Mouse (Mus musculus) MEL (cell line): ENCODE measurements at regions not wholly inside any gene's neighbourhood (a gene's known extent, or its start where the extent isn't known, plus 50 kb on each side); places are given as distances from the start of the nearest gene placed in this dataset.

Experiments used
- DNase-seq: peaks from one replicate; pipeline ENCODE4 v3.0.0; 2011; ENCODE audit warnings: low read depth, low spot score
- H3K27ac ChIP-seq: 2 replicates; pipeline ENCODE4 v1.5.1; 2012; ENCODE audit warnings: low read depth, mild to moderate bottlenecking, control low read depth, low read length, moderate library complexity; ENCODE audit not compliant: control insufficient read depth
- H3K27me3 ChIP-seq, 2 experiments: fragments of 150-350 bp in 1 of 2; sonication (generic) in 1 of 2; 2 replicates each; pipeline ENCODE4 v1.6.1; 2012; ENCODE audit warnings: low read length in 2 of 2, mild to moderate bottlenecking in 2 of 2, improper control_type of control experiment in 1 of 2, moderate library complexity in 1 of 2; ENCODE audit not compliant: insufficient read depth in 2 of 2, control insufficient read depth in 1 of 2
- H3K36me3 ChIP-seq, 2 experiments: 2 replicates each; pipeline ENCODE4 v1.6.1; 2012 to 2014; ENCODE audit warnings: low read length in 2 of 2, improper control_type of control experiment in 1 of 2, inconsistent platforms in 1 of 2, mild to moderate bottlenecking in 1 of 2; ENCODE audit not compliant: insufficient read depth in 2 of 2, control insufficient read depth in 1 of 2
- H3K4me1 ChIP-seq, 2 experiments: fragments of 150-350 bp in 1 of 2; sonication (generic) in 1 of 2; 2 replicates each; pipeline ENCODE4 v1.6.1; 2012; ENCODE audit warnings: low read length in 2 of 2, improper control_type of control experiment in 1 of 2, mild to moderate bottlenecking in 1 of 2; ENCODE audit not compliant: insufficient read depth in 2 of 2, control insufficient read depth in 1 of 2
- H3K4me3 ChIP-seq, 2 experiments: fragments of 150-350 bp in 1 of 2; sonication (generic) in 1 of 2; 2 replicates each; pipeline ENCODE4 v1.5.1; 2012; ENCODE audit warnings: low read depth in 2 of 2, low read length in 2 of 2, mild to moderate bottlenecking in 2 of 2, moderate library complexity in 2 of 2, control low read depth in 1 of 2, improper control_type of control experiment in 1 of 2; ENCODE audit not compliant: control insufficient read depth in 1 of 2, insufficient read depth in 1 of 2
- H3K79me2 ChIP-seq: 2 replicates; pipeline ENCODE4 v1.6.1; 2012; ENCODE audit warnings: mild to moderate bottlenecking, low read length, moderate library complexity; ENCODE audit not compliant: control insufficient read depth, poor library complexity, insufficient read depth
- H3K9ac ChIP-seq: 2 replicates; pipeline ENCODE4 v1.6.1; 2012; ENCODE audit warnings: low read depth, mild to moderate bottlenecking, control low read depth, low read length, moderate library complexity; ENCODE audit not compliant: control insufficient read depth, poor library complexity, severe bottlenecking
- H3K9me3 ChIP-seq: fragments of 150-350 bp; sonication (generic); replicated peaks from 2 replicates; pipeline ENCODE4 v1.6.1; 2012; ENCODE audit warnings: mild to moderate bottlenecking, low read length, improper control_type of control experiment, moderate library complexity; ENCODE audit not compliant: insufficient read depth
- BHLHE40 ChIP-seq: IDR thresholded peaks from 2 replicates; pipeline ENCODE4 v1.6.1; 2012; ENCODE audit warnings: low read depth, mild to moderate bottlenecking, inconsistent platforms, low read length, improper control_type of control experiment, borderline replicate concordance
- CHD1 ChIP-seq: IDR thresholded peaks from 2 replicates; pipeline ENCODE4 v1.6.1; 2012; ENCODE audit warnings: low read depth, mild to moderate bottlenecking, inconsistent platforms, low read length, improper control_type of control experiment
- CHD2 ChIP-seq: IDR thresholded peaks from 2 replicates; pipeline ENCODE4 v1.6.1; 2011; ENCODE audit warnings: low read length, improper control_type of control experiment
- CTCF ChIP-seq, 3 experiments: IDR thresholded peaks in 2 of 3; conservative IDR thresholded peaks in 1 of 3; 2 replicates each; pipeline ENCODE4 v1.5.1; 2011 to 2012; ENCODE audit warnings: low read length in 3 of 3, low read depth in 2 of 3, mild to moderate bottlenecking in 2 of 3, improper control_type of control experiment in 1 of 3, inconsistent platforms in 1 of 3, mixed read lengths in 1 of 3, moderate library complexity in 1 of 3; ENCODE audit not compliant: control insufficient read depth in 1 of 3, insufficient read depth in 1 of 3, poor library complexity in 1 of 3, severe bottlenecking in 1 of 3
- E2F4 ChIP-seq: IDR thresholded peaks from 2 replicates; pipeline ENCODE4 v1.6.1; 2011; ENCODE audit warnings: low read depth, low read length, improper control_type of control experiment, borderline replicate concordance
- ETS1 ChIP-seq: IDR thresholded peaks from 2 replicates; pipeline ENCODE4 v1.6.1; 2012; ENCODE audit warnings: low read depth, mild to moderate bottlenecking, inconsistent platforms, low read length, improper control_type of control experiment, moderate library complexity
- GABPA ChIP-seq: IDR thresholded peaks from 2 replicates; pipeline ENCODE4 v1.6.1; 2012; ENCODE audit warnings: low read depth, mild to moderate bottlenecking, inconsistent platforms, low read length, improper control_type of control experiment, moderate library complexity
- HCFC1 ChIP-seq: IDR thresholded peaks from 2 replicates; pipeline ENCODE4 v1.6.1; 2012; ENCODE audit warnings: low read depth, mild to moderate bottlenecking, inconsistent platforms, low read length, improper control_type of control experiment, moderate library complexity
- JUND ChIP-seq: IDR thresholded peaks from 2 replicates; pipeline ENCODE4 v1.6.1; 2011; ENCODE audit warnings: low read depth, mild to moderate bottlenecking, improper control_type of control experiment, low read length
- KAT2A ChIP-seq: conservative IDR thresholded peaks from 2 replicates; pipeline ENCODE4 v1.6.1; 2012; ENCODE audit warnings: low read depth, low read length, improper control_type of control experiment, inconsistent platforms
- MEF2A ChIP-seq: IDR thresholded peaks from 2 replicates; pipeline ENCODE4 v1.6.1; 2014; ENCODE audit warnings: low read depth, mild to moderate bottlenecking, inconsistent platforms, low read length, improper control_type of control experiment; ENCODE audit not compliant: poor library complexity, insufficient replicate concordance, severe bottlenecking; ENCODE audit errors: extremely low read depth
- MYB ChIP-seq: IDR thresholded peaks from 2 replicates; pipeline ENCODE4 v1.6.1; 2011; ENCODE audit warnings: mild to moderate bottlenecking, low read depth, low read length, improper control_type of control experiment
- MYC ChIP-seq: IDR thresholded peaks from 2 replicates; pipeline ENCODE4 v1.6.1; 2011; ENCODE audit warnings: low read depth, mild to moderate bottlenecking, low read length, improper control_type of control experiment, moderate library complexity
- NELFE ChIP-seq: IDR thresholded peaks from 2 replicates; pipeline ENCODE4 v1.6.1; 2011; ENCODE audit warnings: low read depth, low read length, improper control_type of control experiment
- NRF1 ChIP-seq: IDR thresholded peaks from 2 replicates; pipeline ENCODE4 v1.6.1; 2014; ENCODE audit warnings: low read depth, mild to moderate bottlenecking, inconsistent platforms, low read length, improper control_type of control experiment, moderate library complexity; ENCODE audit not compliant: poor library complexity, insufficient read depth, severe bottlenecking
- POLR2AphosphoS5 ChIP-seq: IDR thresholded peaks from 2 replicates; pipeline ENCODE4 v1.6.1; 2012; ENCODE audit warnings: low read depth, borderline replicate concordance, mild to moderate bottlenecking, inconsistent platforms, low read length, moderate library complexity, mixed read lengths
- RAD21 ChIP-seq: IDR thresholded peaks from 2 replicates; pipeline ENCODE4 v1.6.1; 2011; ENCODE audit warnings: mild to moderate bottlenecking, low read depth, low read length, improper control_type of control experiment
- SIN3A ChIP-seq: IDR thresholded peaks from 2 replicates; pipeline ENCODE4 v1.6.1; 2012; ENCODE audit warnings: low read length, improper control_type of control experiment, inconsistent platforms
- TAL1 ChIP-seq: IDR thresholded peaks from 2 replicates; pipeline ENCODE4 v1.6.1; 2012; ENCODE audit warnings: mild to moderate bottlenecking, inconsistent platforms, low read length, moderate library complexity, mixed read lengths
- USF1 ChIP-seq: IDR thresholded peaks from 2 replicates; pipeline ENCODE4 v1.6.1; 2014; ENCODE audit warnings: low read depth, mild to moderate bottlenecking, inconsistent platforms, low read length, improper control_type of control experiment, moderate library complexity
- USF2 ChIP-seq, 2 experiments: IDR thresholded peaks; 2 replicates each; pipeline ENCODE4 v1.6.1; 2011 to 2012; ENCODE audit warnings: improper control_type of control experiment in 2 of 2, low read length in 2 of 2, borderline replicate concordance in 1 of 2, inconsistent platforms in 1 of 2, low read depth in 1 of 2, mild to moderate bottlenecking in 1 of 2; ENCODE audit not compliant: insufficient read depth in 1 of 2
- ZC3H11A ChIP-seq: IDR thresholded peaks from 2 replicates; pipeline ENCODE4 v1.6.1; 2012; ENCODE audit warnings: low read depth, mild to moderate bottlenecking, inconsistent platforms, low read length, improper control_type of control experiment
- ZKSCAN1 ChIP-seq: IDR thresholded peaks from 2 replicates; pipeline ENCODE4 v1.6.1; 2012; ENCODE audit warnings: low read depth, mild to moderate bottlenecking, inconsistent platforms, low read length, improper control_type of control experiment, moderate library complexity
- ZMIZ1 ChIP-seq: IDR thresholded peaks from 2 replicates; pipeline ENCODE4 v1.6.1; 2012; ENCODE audit warnings: low read depth, mild to moderate bottlenecking, inconsistent platforms, low read length, improper control_type of control experiment, moderate library complexity
- ZNF384 ChIP-seq: IDR thresholded peaks from 2 replicates; pipeline ENCODE4 v1.6.1; 2012; ENCODE audit warnings: low read depth, mild to moderate bottlenecking, inconsistent platforms, low read length, improper control_type of control experiment

DNA sequence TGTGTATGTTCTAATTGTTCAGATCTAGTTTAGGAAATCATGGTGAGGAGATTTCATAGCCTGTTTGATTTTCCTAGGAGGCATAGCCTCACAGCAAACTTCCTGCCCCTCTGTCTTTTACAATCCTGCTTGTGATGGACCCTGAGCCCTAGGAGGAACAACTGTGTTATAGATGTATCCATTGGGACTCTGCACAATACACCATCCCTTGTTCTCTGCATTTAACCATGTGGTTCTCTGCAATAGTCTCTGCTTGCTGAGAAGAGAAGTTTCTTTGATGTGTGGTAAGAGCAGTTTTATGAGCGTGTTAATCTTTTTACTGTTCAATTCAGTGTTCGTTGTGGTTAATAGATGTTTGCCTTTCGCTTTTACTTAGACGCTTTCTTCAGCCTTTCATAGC lies 95.9 kb upstream of the Slc13a1 start:
- Histone ChIP-seq H3K27me3 (no peaks in the 10 kb centered on the region), H3K9me3 (no peaks in the 10 kb centered on the region), H3K79me2 (no peaks in the 10 kb centered on the region), H3K4me3 (no peak overlapping the region), H3K4me1 (no peaks in the 10 kb centered on the region), H3K27ac (no peak overlapping the region), H3K36me3 (no peaks in the 10 kb centered on the region), H3K9ac (no peak overlapping the region)
- no peak for TF ChIP-seq CHD2
- TF ChIP-seq CTCF (IDR thresholded peaks at IDR 0.05 in 2 of 3, conservative IDR thresholded peaks at IDR 0.05 in 1 of 3; ENCODE audit: control insufficient read depth in 1 of 3, insufficient read depth in 1 of 3, low read depth in 2 of 3, low read length in 3 of 3, poor library complexity in 1 of 3, severe bottlenecking in 1 of 3) = no peak
- TF ChIP-seq HCFC1 = no peak
- no peak for TF ChIP-seq CHD1
- no peak for TF ChIP-seq E2F4
- TF ChIP-seq ZNF384 = no peak
- no peak for TF ChIP-seq MEF2A
- no peak for TF ChIP-seq GABPA
- no peak for TF ChIP-seq MYC
- no peak for TF ChIP-seq POLR2AphosphoS5
- TF ChIP-seq BHLHE40 = no peak
- DNase-seq = no peak

- Histone ChIP-seq H3K79me2 (no peaks in the 10 kb centered on the region), H3K4me3 (no peak overlapping the region), H3K27me3 (no peaks in the 10 kb centered on the region), H3K9me3 (no peaks in the 10 kb centered on the region)
- no peak for DNase-seq
- TF ChIP-seq MYB = no peak
- TF ChIP-seq ETS1 = no peak
- TF ChIP-seq SIN3A = no peak
- no peak for TF ChIP-seq GABPA
- no peak for TF ChIP-seq NELFE
- TF ChIP-seq E2F4 = no peak
- TF ChIP-seq ZC3H11A = no peak
- TF ChIP-seq KAT2A = no peak
- no peak for TF ChIP-seq ZKSCAN1
- TF ChIP-seq TAL1 = no peak
- TF ChIP-seq ZMIZ1 = no peak
- TF ChIP-seq RAD21 = no peak
- TF ChIP-seq CTCF (IDR thresholded peaks at IDR 0.05 in 2 of 3, conservative IDR thresholded peaks at IDR 0.05 in 1 of 3; ENCODE audit: control insufficient read depth in 1 of 3, insufficient read depth in 1 of 3, low read depth in 2 of 3, low read length in 3 of 3, poor library complexity in 1 of 3, severe bottlenecking in 1 of 3) = no peak
- no peak for TF ChIP-seq NRF1
- no peak for TF ChIP-seq USF1
- no peak for TF ChIP-seq JUND
- TF ChIP-seq CHD1 = no peak
- TF ChIP-seq MEF2A = no peak
- TF ChIP-seq USF2 (IDR thresholded peaks at IDR 0.05; ENCODE audit: borderline replicate concordance in 1 of 2, insufficient read depth in 1 of 2, low read depth in 1 of 2, low read length in 2 of 2) = no peak
- TF ChIP-seq, all 39 proteins: peak for 0
- no peaks in the 10 kb centered on the region for H3K36me3 ChIP-seq
- no peaks in the 10 kb centered on the region for H3K4me1 ChIP-seq
- H3K27ac ChIP-seq = no peak overlapping the region
- H3K9ac ChIP-seq = no peak overlapping the region
These were observed 94.7 kb upstream of the Slc13a1 start for GRCm38 (mm10) chr6:24262578-24262977.
